Mouse (Mus musculus) ovary, adult 2 months (tissue): ENCODE results near the gene Il17ra. TPM values are rescaled to one million over a fixed set of nuclear protein-coding genes. Genes with fewer than 3 reads are reported as not detected.

Experiments used
- polyA plus RNA-seq: library from polyadenylated mRNA; depleted of rRNA; stranded (reverse); fragments of >200 nt; gene quantifications from 2 replicates; pipeline ENCODE4 v1.2.3, GENCODE M21; 2012; rRNA removed

The Il17ra gene
- 32.5 and 44.2 TPM in 2 replicates for polyA plus RNA-seq

GRCm38 (mm10) chr6:120463086-120463871, at the start of gene Il17ra:
TSS of gene Il17ra (plus strand) at chr6:120463247.

GRCm38 (mm10) chr6:120493374-120494181, 30.5 kb downstream of the Il17ra start, which contains the start of gene Tmem121b:
TSS of gene Tmem121b (minus strand) at chr6:120493807.

GRCm38 (mm10) chr6:120531020-120531965, 68.2 kb downstream of the Il17ra start, which contains the start of gene Hdhd5:
TSS of gene Hdhd5 (minus strand) at chr6:120531319.

Other genes starting within 250 kb of the Il17ra start
- 0.13 and 0.19 TPM in 2 replicates for gene D330020A13Rik, start 168.9 kb upstream of the Il17ra start, polyA plus RNA-seq
- gene B4galnt3, start 168.7 kb upstream of the Il17ra start, polyA plus RNA-seq: 2.0 and 2.7 TPM in 2 replicates
- 2.8 and 3.3 TPM in 2 replicates for gene Kdm5a, start 99.1 kb upstream of the Il17ra start, polyA plus RNA-seq
- 2.6 and 3.2 TPM in 2 replicates for gene Ccdc77, start 98.9 kb upstream of the Il17ra start, polyA plus RNA-seq
- 0.38 and 0.56 TPM in 2 replicates for gene Tmem121b, start 30.6 kb downstream of the Il17ra start, polyA plus RNA-seq
- gene Hdhd5, start 68.1 kb downstream of the Il17ra start, polyA plus RNA-seq: 28.7 and 32.3 TPM in 2 replicates
- gene Cecr2, start 203.1 kb downstream of the Il17ra start, polyA plus RNA-seq: 4.0 and 5.4 TPM in 2 replicates